Mouse (Mus musculus) liver, embryonic 14.5 days (tissue): ENCODE results near the gene Ss18l1.

Experiments used
- CTCF ChIP-seq: IDR thresholded peaks from 2 replicates; pipeline ENCODE4 v1.5.1; 2016; ENCODE audit warnings: antibody characterized with exemption, low read depth, control low read depth
- EP300 ChIP-seq: IDR thresholded peaks from 2 replicates; pipeline ENCODE4 v1.6.1; 2016; ENCODE audit warnings: antibody characterized with exemption, low read depth

DNA sequence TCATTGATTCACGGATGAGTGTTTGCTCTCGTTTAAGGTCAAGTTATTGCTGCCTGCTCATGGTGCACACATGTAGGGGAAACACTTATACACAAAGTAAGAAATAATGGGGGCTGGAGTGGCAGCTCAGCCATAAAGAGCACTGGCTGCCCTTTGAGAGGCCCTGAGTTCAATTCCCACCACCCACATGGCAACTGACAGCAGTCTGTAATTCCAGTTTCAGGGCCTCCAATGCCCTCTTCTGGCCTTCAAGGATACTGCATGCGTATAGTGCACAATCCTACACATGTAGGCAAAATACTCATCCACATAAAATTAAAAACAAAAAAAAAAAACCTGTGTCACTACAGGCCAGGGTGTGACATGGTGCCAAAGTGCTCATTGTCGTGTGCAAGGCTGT is 45.2 kb downstream of the Ss18l1 start:
- TF ChIP-seq CTCF (peak; percentile 41), EP300 (no peak)
